30 mouse cellular contexts compared by ENCODE assay signal in the genomic region with DNA sequence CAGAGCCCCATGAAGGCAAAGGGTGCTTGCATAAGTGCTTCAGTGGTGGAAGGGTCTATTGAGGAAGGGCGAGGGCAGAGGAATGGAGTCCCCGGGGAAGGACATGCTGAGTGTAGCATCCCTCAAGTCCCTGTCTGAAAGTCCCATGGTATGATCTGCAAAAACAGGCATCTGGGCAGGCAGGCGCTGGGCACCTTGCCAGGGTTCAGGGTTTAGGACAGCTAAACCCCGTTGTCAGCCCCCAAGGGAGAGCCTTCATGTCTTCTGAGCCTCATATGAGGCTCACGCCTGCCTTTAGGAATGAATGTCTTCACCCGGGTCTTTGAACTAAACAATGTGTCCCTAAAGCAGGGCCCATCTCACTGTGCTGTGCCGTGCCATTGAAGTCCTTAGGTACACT. TPM values are rescaled to one million over a fixed set of nuclear protein-coding genes. Genes with fewer than 3 reads are reported as not detected.
DNase-seq lines count a peak whose midpoint lies in the region; ATAC-seq and TF ChIP-seq lines count a peak whose summit lies in the region.
"Had no signal": no experiment of that assay in that cellular context is flagged by ENCODE, and none has a peak within 500 bp of the region (broad histone marks: within the 10 kb centered on the region; RNA-seq: fewer than 3 reads in every experiment).

No protein-coding gene starts in this region.

- no peak overlapping the region for H3K4me3 ChIP-seq in heart, embryonic 11.5 days (ENCODE audit: low read depth, low read length)
- no peak overlapping the region for H3K4me3 ChIP-seq in layer of hippocampus, adult 2 months
- H3K4me3 ChIP-seq: embryonic facial prominence, embryonic 12.5 days; heart, embryonic 10.5 days; hindbrain, embryonic 13.5 days; limb, embryonic 10.5 days; limb, embryonic 15.5 days; liver, embryonic 13.5 days; lung, embryonic 15.5 days had no signal

- no peaks in the 10 kb centered on the region for H3K9me3 ChIP-seq in heart, embryonic 11.5 days (replicated peaks; ENCODE audit: control insufficient read depth, low read length)
- H3K9me3 ChIP-seq: embryonic facial prominence, embryonic 12.5 days; heart, embryonic 10.5 days; hindbrain, embryonic 13.5 days; limb, embryonic 10.5 days; limb, embryonic 15.5 days; liver, embryonic 13.5 days; lung, embryonic 15.5 days had no signal

- no peak overlapping the region for H3K27ac ChIP-seq in heart, embryonic 11.5 days (ENCODE audit: low read depth, low read length)
- H3K27ac ChIP-seq in layer of hippocampus, adult 2 months, result peak overlapping the region; percentile 12; the same call in 1 of the 2 replicates
- H3K27ac ChIP-seq: embryonic facial prominence, embryonic 12.5 days; heart, embryonic 10.5 days; hindbrain, embryonic 13.5 days; limb, embryonic 10.5 days; limb, embryonic 15.5 days; liver, embryonic 13.5 days; lung, embryonic 15.5 days; stomach, postnatal 0 days had no signal

- no peaks in the 10 kb centered on the region for H3K36me3 ChIP-seq in heart, embryonic 11.5 days (ENCODE audit: control insufficient read depth, insufficient read depth, low read length)
- H3K36me3 ChIP-seq: embryonic facial prominence, embryonic 12.5 days; heart, embryonic 10.5 days; limb, embryonic 10.5 days; limb, embryonic 15.5 days; liver, embryonic 13.5 days; lung, embryonic 15.5 days had no signal

- no peak for ATAC-seq in heart, embryonic 11.5 days (replicated peaks; ENCODE audit: insufficient number of reproducible peaks, low FRiP score, low TSS enrichment)
- no peak for ATAC-seq in activated CD4-positive, CD25-positive, alpha-beta regulatory T cell, adult 4 months
- ATAC-seq: forebrain, embryonic 14.5 days; intestine, embryonic 16.5 days; midbrain, embryonic 16.5 days had no signal

- no peak for TF ChIP-seq CTCF in layer of hippocampus, adult 2 months (conservative IDR thresholded peaks at IDR 0.05)

- peaks cover 6% of the 10 kb centered on the region for H3K27me3 ChIP-seq in heart, embryonic 11.5 days (ENCODE audit: control insufficient read depth, insufficient read depth, low read length)
- H3K27me3 ChIP-seq: embryonic facial prominence, embryonic 12.5 days; limb, embryonic 15.5 days; lung, embryonic 15.5 days had no signal

- H3K4me1 ChIP-seq in heart, embryonic 11.5 days (ENCODE audit: control insufficient read depth, insufficient read depth, low read length), result no peaks in the 10 kb centered on the region
- H3K4me1 ChIP-seq: embryonic facial prominence, embryonic 12.5 days; limb, embryonic 15.5 days; liver, embryonic 13.5 days; lung, embryonic 15.5 days had no signal

- no peak overlapping the region for H3K4me2 ChIP-seq in heart, embryonic 11.5 days
- H3K4me2 ChIP-seq: embryonic facial prominence, embryonic 12.5 days; hindbrain, embryonic 13.5 days; limb, embryonic 15.5 days; liver, embryonic 13.5 days; lung, embryonic 15.5 days; midbrain, embryonic 11.5 days had no signal

- no peak overlapping the region for H3K9ac ChIP-seq in heart, embryonic 11.5 days (ENCODE audit: low read depth, low read length)
- H3K9ac ChIP-seq: embryonic facial prominence, embryonic 12.5 days; hindbrain, embryonic 13.5 days; limb, embryonic 15.5 days; liver, embryonic 13.5 days; lung, embryonic 15.5 days had no signal

- WGBS in heart, embryonic 11.5 days (ENCODE audit: insufficient replicate concordance), result 72% methylated on average over 7 of the region's 7 CpGs

- peak; percentile 23 for DNase-seq in heart, postnatal 4 days
- no peak for DNase-seq in layer of hippocampus, adult 2 months (ENCODE audit: low spot score in 2 of 2)
- DNase-seq in layer of hippocampus, adult 8-10 months (ENCODE audit: low spot score in 2 of 2), result no peak
- DNase-seq in lung, postnatal 36 days, result peak; percentile 19
- no peak for DNase-seq in lung, adult 18-20 months
- DNase-seq: adrenal gland, postnatal 10 days; B cell, adult 2 months; cerebellum, adult 11-12 months; cerebellum, adult 9-11 months; embryo, embryonic 11 days; heart, adult 11 months; heart, postnatal 36 days; liver, embryonic 13.5 days; right cerebral cortex, adult 18-20 months; right cerebral cortex, postnatal 4 days; thymus, postnatal 4 days had no signal

RNA-seq across cellular contexts. Expression of a gene that starts 12.2 kb away (rescaled TPM):
- total RNA-seq in heart, postnatal 4 days (2021), result 10 to 100 TPM in 1 of 2 experiments, 1 to 10 TPM in 1; 8.6 to 11.9 TPM
- 2.6 and 3.1 TPM in 2 replicates for polyA plus RNA-seq in heart, embryonic 11.5 days (2014; fragmentation: Nextera tagmentation; extraction: Ambion mirVana)
- 100 to 1,000 TPM; 146 to 148 TPM for total RNA-seq in layer of hippocampus, adult 2 months (2021)
- 100 to 1,000 TPM; 130 to 163 (median 141) TPM for total RNA-seq in layer of hippocampus, adult 8-10 months (2022)
- not detected for polyA plus RNA-seq in activated CD4-positive, CD25-positive, alpha-beta regulatory T cell, adult 4 months (2017; shearing (Covaris generic))
- total RNA-seq: neutrophil, adult 5-6 weeks had no signal

Comparison
In these comparisons a context has a peak if more than half of its experiments do, and no peak if none do; other contexts are left out.
1. DNase-seq: peak in heart, postnatal 4 days (single experiment) and lung, postnatal 36 days (single experiment); none in layer of hippocampus, adult 2 months (0 of 2), layer of hippocampus, adult 8-10 months (0 of 2) and lung, adult 18-20 months (0 of 2).
2. RNA of a gene that starts 12.2 kb away (total RNA-seq): 130 to 163 TPM in layer of hippocampus, adult 8-10 months and 146 to 148 TPM in layer of hippocampus, adult 2 months; 8.6 to 11.9 TPM in heart, postnatal 4 days; every median in the first group is over 10 times any median in the second.